Mouse (Mus musculus) liver, embryonic 16.5 days (tissue): Measurements from ENCODE around the gene Bcorl1. TPM values are rescaled to one million over a fixed set of nuclear protein-coding genes. Genes with fewer than 3 reads are reported as not detected.

Experiments used
- ATAC-seq: fragments of 200-750 bp; cut with Nextera tagmentation; 2 replicates; pipeline ENCODE4 v1.8.0; 2017; ENCODE audit warnings: low read depth, mild to moderate bottlenecking, moderate number of reproducible peaks, moderate library complexity
- H3K27ac ChIP-seq: fragments of 300-500 bp; sonication (generic); 2 replicates; pipeline ENCODE4 v1.5.1; 2014; ENCODE audit warnings: mild to moderate bottlenecking, low read length
- H3K27me3 ChIP-seq: fragments of 300-500 bp; sonication (generic); 2 replicates; pipeline ENCODE4 v1.6.1; 2014; ENCODE audit warnings: low read depth, low read length, mixed read lengths; ENCODE audit not compliant: control insufficient read depth, insufficient read depth
- H3K36me3 ChIP-seq: fragments of 300-500 bp; sonication (generic); 2 replicates; pipeline ENCODE4 v1.6.1; 2014; ENCODE audit warnings: mild to moderate bottlenecking; ENCODE audit not compliant: control insufficient read depth, insufficient read depth
- H3K4me1 ChIP-seq: fragments of 300-500 bp; sonication (generic); 2 replicates; pipeline ENCODE4 v1.6.1; 2014; ENCODE audit warnings: low read depth, low read length, mixed read lengths; ENCODE audit not compliant: control insufficient read depth
- H3K4me2 ChIP-seq: fragments of 300-500 bp; sonication (generic); 2 replicates; pipeline ENCODE4 v1.6.1; 2014; ENCODE audit warnings: low read depth, low read length, mixed read lengths
- H3K4me3 ChIP-seq: fragments of 300-500 bp; sonication (generic); 2 replicates; pipeline ENCODE4 v1.5.1; 2014; ENCODE audit warnings: low read depth, mild to moderate bottlenecking, low read length
- H3K9ac ChIP-seq: fragments of 300-500 bp; sonication (generic); 2 replicates; pipeline ENCODE4 v1.6.1; 2014; ENCODE audit warnings: low read depth, low read length
- H3K9me3 ChIP-seq: fragments of 300-500 bp; sonication (generic); replicated peaks from 2 replicates; pipeline ENCODE4 v1.6.1; 2016; ENCODE audit warnings: low read length; ENCODE audit not compliant: control insufficient read depth
- WGBS: fragments of 180-500 bp; shearing (Covaris S2); extraction: QIAGEN DNeasy Blood & Tissue Kit; methylation state at CpG from one replicate; pipeline ENCODE4 v1.1.7; 2014; ENCODE audit not compliant: insufficient replicate concordance; 5-methylcytosine and 5-hydroxymethylcytosine counted together
- polyA plus RNA-seq: library from polyadenylated mRNA; unstranded; fragments of >200 nt; fragmentation: Nextera tagmentation; extraction: Ambion mirVana; gene quantifications from 2 replicates; pipeline ENCODE4 v1.2.1, GENCODE M21; 2015

The Bcorl1 gene
- polyA plus RNA-seq, 1 experiment from 2014 or later = 3.2 TPM

- no peak overlapping the region for H3K27ac ChIP-seq
- no peak overlapping the region for H3K4me3 ChIP-seq
- ATAC-seq = no peak
- H3K4me1 ChIP-seq = peaks cover 5% of the 10 kb centered on the region
- H3K4me2 ChIP-seq = no peak overlapping the region
- no peaks in the 10 kb centered on the region for H3K9me3 ChIP-seq
- WGBS = 61% methylated on average over 6 of the region's 6 CpGs
- H3K27me3 ChIP-seq = no peaks in the 10 kb centered on the region
- no peaks in the 10 kb centered on the region for H3K36me3 ChIP-seq
- H3K9ac ChIP-seq = no peak overlapping the region
Observed at GRCm38 (mm10) chrX:48412629-48413028, 71.5 kb downstream of the Bcorl1 start.

GRCm38 (mm10) chrX:48414291-48414690 lies 73.1 kb downstream of the Bcorl1 start:
- H3K36me3 ChIP-seq = no peaks in the 10 kb centered on the region
- H3K9ac ChIP-seq = no peak overlapping the region
- no peaks in the 10 kb centered on the region for H3K9me3 ChIP-seq
- WGBS = 60% methylated on average over 5 of the region's 5 CpGs
- no peak for ATAC-seq
- no peak overlapping the region for H3K27ac ChIP-seq
- peaks cover 5% of the 10 kb centered on the region for H3K4me1 ChIP-seq
- no peak overlapping the region for H3K4me3 ChIP-seq
- no peak overlapping the region for H3K4me2 ChIP-seq
- H3K27me3 ChIP-seq = no peaks in the 10 kb centered on the region

GRCm38 (mm10) chrX:48418417-48418816 lies 77.3 kb downstream of the Bcorl1 start:
- H3K4me1 ChIP-seq = no peaks in the 10 kb centered on the region

GRCm38 (mm10) chrX:48422986-48423385 lies 81.8 kb downstream of the Bcorl1 start:
- H3K36me3 ChIP-seq = no peaks in the 10 kb centered on the region
- H3K9ac ChIP-seq = no peak overlapping the region
- no peaks in the 10 kb centered on the region for H3K9me3 ChIP-seq
- no peaks in the 10 kb centered on the region for H3K27me3 ChIP-seq
- no peak overlapping the region for H3K27ac ChIP-seq
- no peak overlapping the region for H3K4me2 ChIP-seq
- ATAC-seq = no peak
- no peak overlapping the region for H3K4me3 ChIP-seq
- peaks cover 10% of the 10 kb centered on the region for H3K4me1 ChIP-seq
- 25% methylated on average over 4 of the region's 4 CpGs for WGBS

More at GRCm38 (mm10) chrX:48418417-48418816, 77.3 kb downstream of the Bcorl1 start:
- Histone ChIP-seq H3K9me3 (no peaks in the 10 kb centered on the region), H3K27me3 (no peaks in the 10 kb centered on the region), H3K36me3 (no peaks in the 10 kb centered on the region), H3K27ac (no peak overlapping the region), H3K9ac (no peak overlapping the region), H3K4me2 (no peak overlapping the region), H3K4me3 (no peak overlapping the region)
- no peak for ATAC-seq
- WGBS = 54% methylated on average over 2 of the region's 2 CpGs

- Histone ChIP-seq H3K4me3 (no peak overlapping the region), H3K4me1 (peaks cover 10% of the 10 kb centered on the region), H3K36me3 (no peaks in the 10 kb centered on the region), H3K9me3 (no peaks in the 10 kb centered on the region), H3K9ac (no peak overlapping the region), H3K4me2 (no peak overlapping the region), H3K27ac (no peak overlapping the region), H3K27me3 (no peaks in the 10 kb centered on the region)
- ATAC-seq = no peak
- WGBS = 27% methylated on average over 1 of the region's 1 CpGs
Observed at GRCm38 (mm10) chrX:48423671-48424070, 82.5 kb downstream of the Bcorl1 start.

- peak overlapping the region; percentile 34 for H3K4me3 ChIP-seq
- peak overlapping the region; percentile 24; the same call in 1 of the 2 replicates for H3K9ac ChIP-seq
- H3K9me3 ChIP-seq = no peaks in the 10 kb centered on the region
- H3K27ac ChIP-seq = peak overlapping the region; percentile 53
- peaks cover 10% of the 10 kb centered on the region for H3K4me1 ChIP-seq
- no peaks in the 10 kb centered on the region for H3K27me3 ChIP-seq
- H3K36me3 ChIP-seq = no peaks in the 10 kb centered on the region
- peak; percentile 49; the same call in 1 of the 2 replicates for ATAC-seq
- 19% methylated on average over 3 of the region's 3 CpGs for WGBS
- peak overlapping the region; percentile 46 for H3K4me2 ChIP-seq
Observed at GRCm38 (mm10) chrX:48424583-48424982, 83.4 kb downstream of the Bcorl1 start.

- Histone ChIP-seq H3K27me3 (no peaks in the 10 kb centered on the region), H3K9ac (peak overlapping the region; percentile 24; the same call in 1 of the 2 replicates), H3K27ac (peak overlapping the region; percentile 53), H3K36me3 (no peaks in the 10 kb centered on the region), H3K4me2 (peak overlapping the region; percentile 46), H3K4me3 (peak overlapping the region; percentile 34), H3K9me3 (no peaks in the 10 kb centered on the region), H3K4me1 (peaks cover 10% of the 10 kb centered on the region)
- peak; percentile 59 for ATAC-seq
- 26% methylated on average over 7 of the region's 7 CpGs for WGBS
Observed at GRCm38 (mm10) chrX:48425280-48425679, 84.1 kb downstream of the Bcorl1 start.

GRCm38 (mm10) chrX:48428241-48428640 lies 87.1 kb downstream of the Bcorl1 start:
- H3K9ac ChIP-seq = no peak overlapping the region
- peaks cover 10% of the 10 kb centered on the region for H3K4me1 ChIP-seq
- no peak for ATAC-seq
- peak overlapping the region; percentile 41 for H3K27ac ChIP-seq
- no peaks in the 10 kb centered on the region for H3K9me3 ChIP-seq
- 56% methylated on average over 6 of the region's 6 CpGs for WGBS
- H3K4me3 ChIP-seq = no peak overlapping the region
- H3K4me2 ChIP-seq = no peak overlapping the region
- H3K36me3 ChIP-seq = no peaks in the 10 kb centered on the region
- no peaks in the 10 kb centered on the region for H3K27me3 ChIP-seq

- WGBS = 46% methylated on average over 8 of the region's 8 CpGs
- Histone ChIP-seq H3K9me3 (no peaks in the 10 kb centered on the region), H3K4me1 (peaks cover 10% of the 10 kb centered on the region), H3K36me3 (no peaks in the 10 kb centered on the region), H3K9ac (no peak overlapping the region), H3K27ac (no peak overlapping the region), H3K27me3 (no peaks in the 10 kb centered on the region), H3K4me3 (no peak overlapping the region), H3K4me2 (no peak overlapping the region)
- ATAC-seq = no peak
Observed at GRCm38 (mm10) chrX:48428642-48429041, 87.5 kb downstream of the Bcorl1 start.
